Mouse (Mus musculus) spleen, postnatal 0 days (tissue): Measurements from ENCODE around the gene Pspc1. TPM values are rescaled to one million over a fixed set of nuclear protein-coding genes. Genes with fewer than 3 reads are reported as not detected.

Source experiments
- polyA plus RNA-seq: library from polyadenylated mRNA; unstranded; fragments of >200 nt; fragmentation: Nextera tagmentation; extraction: Ambion mirVana; gene quantifications from 2 replicates; pipeline ENCODE4 v1.2.1, GENCODE M21; 2015

Gene Pspc1
- polyA plus RNA-seq, result 16.3 and 16.7 TPM in 2 replicates

DNA sequence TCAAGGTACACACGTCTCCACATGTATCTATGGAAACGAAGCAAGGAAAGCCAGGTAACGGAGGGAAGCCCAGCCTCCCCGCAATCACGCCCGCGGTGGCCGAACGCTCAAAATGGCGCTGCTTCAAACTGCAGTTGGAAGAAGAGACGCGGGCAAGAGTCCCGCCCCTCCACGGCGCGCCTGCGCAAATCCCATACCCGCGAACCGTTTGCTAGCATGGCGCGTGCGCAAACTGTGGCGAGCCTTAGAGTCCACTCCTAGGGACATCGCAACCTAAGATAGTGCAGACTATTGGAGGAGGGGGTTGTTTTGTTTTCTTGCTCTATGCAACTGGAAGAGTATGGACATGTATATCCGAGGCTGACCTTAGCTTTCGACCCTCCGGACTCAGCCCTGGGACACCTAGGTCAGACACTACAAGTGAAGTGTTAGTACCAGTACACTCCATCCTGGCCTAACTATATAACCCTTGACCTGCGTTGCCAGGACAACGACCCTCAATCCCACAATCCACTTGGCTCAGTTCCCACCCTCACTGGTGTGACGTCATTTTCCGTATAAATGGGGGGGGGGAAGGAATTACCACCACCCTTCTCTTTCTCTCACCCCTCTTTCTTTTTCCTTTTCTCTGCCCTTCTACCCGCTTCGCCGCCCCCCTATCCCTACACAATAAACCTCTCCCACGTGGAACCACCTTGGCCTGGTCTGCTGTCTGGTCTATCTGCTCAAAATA is at the start of gene Pspc1:
TSS of gene Pspc1 (minus strand) at position 117 of the 733 bp plus-strand sequence.

DNA sequence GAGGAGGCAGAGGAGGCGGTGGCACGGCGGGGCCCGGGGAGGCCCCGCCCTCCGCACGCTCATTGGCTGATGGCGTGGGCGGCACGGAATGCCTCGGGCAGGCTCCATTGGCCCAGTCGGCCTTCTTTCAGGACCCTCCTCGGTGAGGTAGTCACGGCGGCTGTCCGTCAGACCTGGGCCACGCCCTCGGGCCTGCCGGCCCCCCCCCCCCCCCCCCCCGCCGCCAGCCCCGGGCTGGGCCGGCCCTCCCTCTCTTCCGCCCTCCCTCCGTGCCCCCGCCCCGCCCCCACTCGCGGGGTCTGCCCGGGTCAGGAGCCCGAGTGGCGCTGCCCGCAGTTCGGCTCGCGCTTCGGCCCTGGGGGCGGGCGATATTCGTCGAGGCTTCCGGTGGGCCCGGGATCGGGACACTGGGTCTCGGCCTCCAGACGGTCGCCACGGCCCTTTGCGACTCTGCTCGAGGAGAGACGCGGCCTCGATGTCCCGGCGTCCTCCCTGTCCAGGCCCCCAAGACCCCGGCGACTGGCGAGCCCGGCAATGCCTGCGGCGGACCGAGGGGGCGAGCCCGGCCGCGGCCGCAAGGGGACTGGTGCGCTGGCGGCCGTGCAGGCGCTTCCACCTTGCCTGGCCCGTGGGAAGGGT is 33.7 kb upstream of the Pspc1 start, which contains the start of gene Zmym5:
TSS of gene Zmym5 (minus strand) at position 16 of the 639 bp plus-strand sequence.

Other genes with a start within 250 kb of the Pspc1 start
- gene Cenpj, start 202.9 kb downstream of the Pspc1 start, polyA plus RNA-seq, result 6.2 and 6.5 TPM in 2 replicates
- 6.5 and 9.5 TPM in 2 replicates for gene Parp4, start 202.7 kb downstream of the Pspc1 start, polyA plus RNA-seq
- 21.1 and 22.5 TPM in 2 replicates for gene Mphosph8, start 110.1 kb downstream of the Pspc1 start, polyA plus RNA-seq
- gene Zmym5, start 33.4 kb upstream of the Pspc1 start, polyA plus RNA-seq, result 13.9 and 15.8 TPM in 2 replicates
- gene Zmym2, start 108.3 kb upstream of the Pspc1 start, polyA plus RNA-seq, result 7.7 and 11.1 TPM in 2 replicates